Mouse (Mus musculus) ovary, adult 18-20 months (tissue): ENCODE results near the gene Slc13a2.

ENCODE experiments used
- DNase-seq: peaks from one replicate; pipeline ENCODE4 v3.0.0; 2022; ENCODE audit warnings: low spot score, mixed read lengths

Gene Slc13a2

GRCm38 (mm10) chr11:78353081-78353480 lies 68.9 kb downstream of the Slc13a2 start:
- DNase-seq, result no peak

GRCm38 (mm10) chr11:78349441-78350358 lies 72.3 kb downstream of the Slc13a2 start:
- DNase-seq, result no peak

- DNase-seq, result no peak
These were observed 73.5 kb downstream of the Slc13a2 start for GRCm38 (mm10) chr11:78348474-78348873.

- DNase-seq, result no peak
These were observed 74.1 kb downstream of the Slc13a2 start for GRCm38 (mm10) chr11:78347908-78348307.
